Mouse (Mus musculus) MEL (cell line): ENCODE measurements around the gene Fcnb.

Source experiments
- BHLHE40 ChIP-seq: IDR thresholded peaks from 2 replicates; pipeline ENCODE4 v1.6.1; 2012; ENCODE audit warnings: low read depth, mild to moderate bottlenecking, inconsistent platforms, low read length, improper control_type of control experiment, borderline replicate concordance
- CHD1 ChIP-seq: IDR thresholded peaks from 2 replicates; pipeline ENCODE4 v1.6.1; 2012; ENCODE audit warnings: low read depth, mild to moderate bottlenecking, inconsistent platforms, low read length, improper control_type of control experiment
- CHD2 ChIP-seq: IDR thresholded peaks from 2 replicates; pipeline ENCODE4 v1.6.1; 2011; ENCODE audit warnings: low read length, improper control_type of control experiment
- CTCF ChIP-seq, 3 experiments: IDR thresholded peaks in 2 of 3; conservative IDR thresholded peaks in 1 of 3; 2 replicates each; pipeline ENCODE4 v1.5.1; 2011 to 2012; ENCODE audit warnings: low read length in 3 of 3, low read depth in 2 of 3, mild to moderate bottlenecking in 2 of 3, improper control_type of control experiment in 1 of 3, inconsistent platforms in 1 of 3, mixed read lengths in 1 of 3, moderate library complexity in 1 of 3; ENCODE audit not compliant: control insufficient read depth in 1 of 3, insufficient read depth in 1 of 3, poor library complexity in 1 of 3, severe bottlenecking in 1 of 3
- EP300 ChIP-seq, 2 experiments: IDR thresholded peaks; 2 replicates each; pipeline ENCODE4 v1.6.1; 2011; ENCODE audit warnings: improper control_type of control experiment in 2 of 2, low read length in 2 of 2, low read depth in 1 of 2, mild to moderate bottlenecking in 1 of 2
- JUND ChIP-seq: IDR thresholded peaks from 2 replicates; pipeline ENCODE4 v1.6.1; 2011; ENCODE audit warnings: low read depth, mild to moderate bottlenecking, improper control_type of control experiment, low read length
- KAT2A ChIP-seq: conservative IDR thresholded peaks from 2 replicates; pipeline ENCODE4 v1.6.1; 2012; ENCODE audit warnings: low read depth, low read length, improper control_type of control experiment, inconsistent platforms
- POLR2A ChIP-seq, 2 experiments: IDR thresholded peaks; 2 replicates each; pipeline ENCODE4 v1.6.1; 2011 to 2012; ENCODE audit warnings: low read length in 2 of 2, mild to moderate bottlenecking in 2 of 2, control low read depth in 1 of 2, improper control_type of control experiment in 1 of 2, low read depth in 1 of 2, moderate library complexity in 1 of 2; ENCODE audit not compliant: control insufficient read depth in 1 of 2, insufficient read depth in 1 of 2, poor library complexity in 1 of 2
- POLR2AphosphoS5 ChIP-seq: IDR thresholded peaks from 2 replicates; pipeline ENCODE4 v1.6.1; 2012; ENCODE audit warnings: low read depth, borderline replicate concordance, mild to moderate bottlenecking, inconsistent platforms, low read length, moderate library complexity, mixed read lengths
- SMC3 ChIP-seq: IDR thresholded peaks from 2 replicates; pipeline ENCODE4 v1.6.1; 2011; ENCODE audit warnings: low read depth, low read length, improper control_type of control experiment
- TAL1 ChIP-seq: IDR thresholded peaks from 2 replicates; pipeline ENCODE4 v1.6.1; 2012; ENCODE audit warnings: mild to moderate bottlenecking, inconsistent platforms, low read length, moderate library complexity, mixed read lengths
- TCF12 ChIP-seq: IDR thresholded peaks from 2 replicates; pipeline ENCODE4 v1.6.1; 2014; ENCODE audit warnings: low read depth, mild to moderate bottlenecking, inconsistent platforms, low read length, improper control_type of control experiment, moderate library complexity
- ZKSCAN1 ChIP-seq: IDR thresholded peaks from 2 replicates; pipeline ENCODE4 v1.6.1; 2012; ENCODE audit warnings: low read depth, mild to moderate bottlenecking, inconsistent platforms, low read length, improper control_type of control experiment, moderate library complexity

DNA sequence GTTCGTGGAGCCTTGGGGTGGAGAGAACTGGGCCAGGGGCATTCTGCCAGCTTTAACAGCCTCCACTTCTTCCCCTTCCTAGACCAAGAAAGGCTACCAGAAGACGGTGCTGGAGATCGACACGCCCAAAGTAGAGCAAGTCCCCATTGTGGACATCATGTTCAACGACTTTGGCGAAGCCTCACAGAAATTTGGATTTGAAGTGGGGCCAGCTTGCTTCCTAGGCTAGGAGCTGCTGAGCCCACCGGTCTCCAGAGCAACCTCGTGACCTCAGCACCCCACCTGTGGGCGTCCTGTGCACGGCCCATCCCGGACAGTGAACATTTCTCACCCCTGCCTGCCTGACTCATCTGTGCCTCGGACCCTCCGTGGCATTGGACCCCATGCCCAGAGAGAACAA lies 47.9 kb downstream of the Fcnb start:
- TF ChIP-seq CTCF (IDR thresholded peaks at IDR 0.05 in 2 of 3, conservative IDR thresholded peaks at IDR 0.05 in 1 of 3; ENCODE audit: control insufficient read depth in 1 of 3, insufficient read depth in 1 of 3, low read depth in 2 of 3, low read length in 3 of 3, poor library complexity in 1 of 3, severe bottlenecking in 1 of 3) (no peak), CHD1 (no peak), POLR2A (IDR thresholded peaks at IDR 0.05; ENCODE audit: control insufficient read depth in 1 of 2, insufficient read depth in 1 of 2, low read depth in 1 of 2, low read length in 2 of 2, poor library complexity in 1 of 2) (no peak), BHLHE40 (no peak), TAL1 (no peak), EP300 (IDR thresholded peaks at IDR 0.05; ENCODE audit: low read depth in 1 of 2, low read length in 2 of 2) (no peak), CHD2 (no peak), POLR2AphosphoS5 (no peak), SMC3 (no peak), ZKSCAN1 (no peak), TCF12 (no peak), KAT2A (no peak), JUND (no peak)
